8 mouse cellular contexts compared by ENCODE assay signal in genomic region chr8:84187065-84187755, GRCm38 (mm10). TPM values are rescaled to one million over a fixed set of nuclear protein-coding genes. Genes with fewer than 3 reads are reported as not detected.
DNase-seq lines count a peak whose midpoint lies in the region; ATAC-seq lines count a peak whose summit lies in the region.

No protein-coding gene starts in this region.

- H3K4me2 ChIP-seq in heart, embryonic 15.5 days, result peak overlapping the region; percentile 94

- H3K27me3 ChIP-seq in heart, embryonic 15.5 days, result no peaks in the 10 kb centered on the region

- peak overlapping the region; percentile 50 for H3K4me3 ChIP-seq in heart, embryonic 15.5 days

- WGBS in heart, embryonic 15.5 days, result 5% methylated on average over 21 of the region's 21 CpGs

- peak; percentile 52 for ATAC-seq in CD4-positive, CD25-positive, alpha-beta regulatory T cell, adult 4 months
- peak; percentile 6; the same call in 1 of the 2 replicates for ATAC-seq in heart, embryonic 15.5 days (replicated peaks; ENCODE audit: insufficient number of reproducible peaks, insufficient read depth, low FRiP score, low read depth)
- peak; percentile 38 for ATAC-seq in megakaryocyte, adult 5-6 weeks (ENCODE audit: poor library complexity, severe bottlenecking)

- peak; percentile 84 for DNase-seq in NIH3T3 (ENCODE audit: low read depth)
- DNase-seq in embryo, embryonic 11 days, result peak; percentile 71
- peak; percentile 70 for DNase-seq in kidney, postnatal 14 days
- peak; percentile 77 to 81 for DNase-seq in spleen, postnatal 36 days (ENCODE audit: low spot score in 2 of 2)
- DNase-seq in layer of hippocampus, adult 9-10 months (ENCODE audit: low spot score), result no peak

- peak overlapping the region; percentile 59 for H3K9ac ChIP-seq in heart, embryonic 15.5 days

- peaks cover 35% of the 10 kb centered on the region for H3K4me1 ChIP-seq in heart, embryonic 15.5 days (replicated peaks)

- no peaks in the 10 kb centered on the region for H3K9me3 ChIP-seq in heart, embryonic 15.5 days (replicated peaks)

- no peaks in the 10 kb centered on the region for H3K36me3 ChIP-seq in heart, embryonic 15.5 days

- peak overlapping the region; percentile 72 for H3K27ac ChIP-seq in heart, embryonic 15.5 days

RNA-seq across cellular contexts. Expression of gene Nanos3, which starts 2.2 kb away (rescaled TPM):
- under 1 TPM in 1 of 2 experiments, not detected in 1; 0.81 TPM for polyA plus RNA-seq in CD4-positive, CD25-positive, alpha-beta regulatory T cell, adult 4 months (2017; shearing (Covaris generic))
- polyA plus RNA-seq in heart, embryonic 15.5 days (2015; fragmentation: Nextera tagmentation; extraction: Ambion mirVana), result 1.4 and 1.6 TPM in 2 replicates
- not detected in 2 replicates for total RNA-seq in megakaryocyte, adult 5-6 weeks (2015)
- not detected in 2 replicates for total RNA-seq in megakaryocyte, adult 5-6 weeks (2017)

RNA-seq across cellular contexts. Expression of gene 4930432K21Rik, which starts 39.4 kb away (rescaled TPM):
- polyA plus RNA-seq in CD4-positive, CD25-positive, alpha-beta regulatory T cell, adult 4 months (2017; shearing (Covaris generic)), result 1 to 10 TPM; 1.1 to 3.2 TPM
- 0.60 and 0.77 TPM in 2 replicates for polyA plus RNA-seq in heart, embryonic 15.5 days (2015; fragmentation: Nextera tagmentation; extraction: Ambion mirVana)
- total RNA-seq in megakaryocyte, adult 5-6 weeks (2015), result 0.07 and 0.09 TPM in 2 replicates
- total RNA-seq in megakaryocyte, adult 5-6 weeks (2017), result 0.37 and 1.8 TPM in 2 replicates

RNA-seq across cellular contexts. Expression of gene Cc2d1a, which starts 39.5 kb away (rescaled TPM):
- 10 to 100 TPM; 12.7 to 19.2 TPM for polyA plus RNA-seq in CD4-positive, CD25-positive, alpha-beta regulatory T cell, adult 4 months (2017; shearing (Covaris generic))
- 11.9 and 18.7 TPM in 2 replicates for polyA plus RNA-seq in heart, embryonic 15.5 days (2015; fragmentation: Nextera tagmentation; extraction: Ambion mirVana)
- 9.0 and 12.9 TPM in 2 replicates for total RNA-seq in megakaryocyte, adult 5-6 weeks (2015)
- total RNA-seq in megakaryocyte, adult 5-6 weeks (2017), result 5.8 and 9.8 TPM in 2 replicates

RNA-seq across cellular contexts. Expression of gene Zswim4, which starts 49.6 kb away (rescaled TPM):
- 1 to 10 TPM; 3.3 to 4.3 TPM for polyA plus RNA-seq in CD4-positive, CD25-positive, alpha-beta regulatory T cell, adult 4 months (2017; shearing (Covaris generic))
- polyA plus RNA-seq in heart, embryonic 15.5 days (2015; fragmentation: Nextera tagmentation; extraction: Ambion mirVana), result 7.6 and 9.7 TPM in 2 replicates
- 6.2 and 6.5 TPM in 2 replicates for total RNA-seq in megakaryocyte, adult 5-6 weeks (2015)
- total RNA-seq in megakaryocyte, adult 5-6 weeks (2017), result 8.9 and 9.4 TPM in 2 replicates
